ENCODE assay signal across 17 mouse cellular contexts in the genomic region with DNA sequence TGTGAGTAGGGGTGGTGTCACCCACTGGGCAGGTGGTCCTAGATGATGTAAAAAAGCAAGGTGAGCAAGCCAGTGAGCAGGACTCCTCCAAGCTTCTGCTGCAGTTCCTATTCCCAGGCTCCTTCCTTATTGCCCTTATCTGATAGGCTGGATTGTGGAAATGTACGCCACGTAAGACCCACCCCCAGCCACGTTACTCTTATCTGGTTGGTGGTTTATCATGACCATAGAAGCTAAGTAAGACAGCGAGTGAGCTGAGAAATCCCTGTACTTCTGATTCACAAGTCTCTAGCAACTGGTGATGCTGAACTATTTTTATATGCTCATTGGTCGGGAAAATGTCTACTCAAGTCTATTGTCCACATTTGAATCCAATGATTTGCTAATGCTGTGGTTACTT. TPM values are rescaled to one million over a fixed set of nuclear protein-coding genes. Genes with fewer than 3 reads are reported as not detected.
A peak's percentile ranks its signal among the peaks of the same experiment; 100 is the strongest.
DNase-seq lines count a peak whose midpoint lies in the region; ATAC-seq and TF ChIP-seq lines count a peak whose summit lies in the region.
"Had no signal": no experiment of that assay in that cellular context is flagged by ENCODE, and none has a peak within 500 bp of the region (broad histone marks: within the 10 kb centered on the region; RNA-seq: fewer than 3 reads in every experiment).

No protein-coding gene starts in this region.

- no peak overlapping the region for H3K4me3 ChIP-seq in midbrain, embryonic 14.5 days (replicated peaks; ENCODE audit: low read depth, low read length)
- H3K4me3 ChIP-seq in midbrain, embryonic 13.5 days (replicated peaks): no peak overlapping the region
- no peak overlapping the region for H3K4me3 ChIP-seq in intestine, embryonic 16.5 days (ENCODE audit: low read length)
- H3K4me3 ChIP-seq in cerebellum, adult 2 months (replicated peaks; ENCODE audit: insufficient read depth, low read depth, low read length): no peak overlapping the region
- H3K4me3 ChIP-seq: forebrain, embryonic 15.5 days; hindbrain, embryonic 15.5 days; limb, embryonic 12.5 days; neural tube, embryonic 15.5 days had no signal

- no peak overlapping the region for H3K27ac ChIP-seq in midbrain, embryonic 14.5 days (replicated peaks; ENCODE audit: low read depth, low read length)
- H3K27ac ChIP-seq in midbrain, embryonic 13.5 days: no peak overlapping the region
- H3K27ac ChIP-seq in intestine, embryonic 16.5 days (ENCODE audit: low read length): peak overlapping the region; percentile 81
- no peak overlapping the region for H3K27ac ChIP-seq in cerebellum, adult 2 months (ENCODE audit: insufficient read depth, low read length)
- H3K27ac ChIP-seq: forebrain, embryonic 15.5 days; hindbrain, embryonic 15.5 days; limb, embryonic 12.5 days; neural tube, embryonic 15.5 days had no signal

- WGBS in midbrain, embryonic 14.5 days: 80% methylated on average over 5 of the region's 5 CpGs
- 82% methylated on average over 5 of the region's 5 CpGs for WGBS in midbrain, embryonic 13.5 days
- WGBS in intestine, embryonic 16.5 days: 44% methylated on average over 5 of the region's 5 CpGs
- 84% methylated on average over 5 of the region's 5 CpGs for WGBS in cerebellum, adult 2 months

- H3K36me3 ChIP-seq in midbrain, embryonic 14.5 days (ENCODE audit: control insufficient read depth, insufficient read depth, low read length): no peaks in the 10 kb centered on the region
- H3K36me3 ChIP-seq in midbrain, embryonic 13.5 days: no peaks in the 10 kb centered on the region
- H3K36me3 ChIP-seq in intestine, embryonic 16.5 days (ENCODE audit: control insufficient read depth, insufficient read depth, low read length): no peaks in the 10 kb centered on the region
- H3K36me3 ChIP-seq: forebrain, embryonic 15.5 days; hindbrain, embryonic 15.5 days; limb, embryonic 12.5 days; neural tube, embryonic 15.5 days had no signal

- no peak overlapping the region for H3K4me2 ChIP-seq in midbrain, embryonic 14.5 days (ENCODE audit: low read length)
- no peak overlapping the region for H3K4me2 ChIP-seq in midbrain, embryonic 13.5 days (replicated peaks)
- H3K4me2 ChIP-seq in intestine, embryonic 16.5 days (ENCODE audit: low read depth, low read length): no peak overlapping the region
- H3K4me2 ChIP-seq: forebrain, embryonic 15.5 days; hindbrain, embryonic 15.5 days; limb, embryonic 12.5 days; neural tube, embryonic 15.5 days had no signal

- H3K9ac ChIP-seq in midbrain, embryonic 14.5 days (replicated peaks; ENCODE audit: low read length): no peak overlapping the region
- no peak overlapping the region for H3K9ac ChIP-seq in midbrain, embryonic 13.5 days (replicated peaks)
- H3K9ac ChIP-seq in intestine, embryonic 16.5 days (ENCODE audit: low read depth, low read length): no peak overlapping the region
- H3K9ac ChIP-seq: forebrain, embryonic 15.5 days; hindbrain, embryonic 15.5 days; limb, embryonic 12.5 days; neural tube, embryonic 15.5 days had no signal

- TF ChIP-seq CTCF in cerebellum, adult 2 months (IDR thresholded peaks at IDR 0.05; ENCODE audit: borderline replicate concordance, insufficient read depth, low read depth, low read length): no peak

- TF ChIP-seq POLR2A in cerebellum, adult 2 months (IDR thresholded peaks at IDR 0.05; ENCODE audit: borderline replicate concordance, insufficient read depth, low read length): no peak

- no peaks in the 10 kb centered on the region for H3K9me3 ChIP-seq in midbrain, embryonic 14.5 days (ENCODE audit: control insufficient read depth, low read length)
- no peaks in the 10 kb centered on the region for H3K9me3 ChIP-seq in midbrain, embryonic 13.5 days
- no peaks in the 10 kb centered on the region for H3K9me3 ChIP-seq in intestine, embryonic 16.5 days (ENCODE audit: control insufficient read depth, low read length)
- H3K9me3 ChIP-seq: forebrain, embryonic 15.5 days; hindbrain, embryonic 15.5 days; limb, embryonic 12.5 days; neural tube, embryonic 15.5 days had no signal

- H3K4me1 ChIP-seq in midbrain, embryonic 14.5 days (ENCODE audit: control insufficient read depth, insufficient read depth, low read length): no peaks in the 10 kb centered on the region
- no peaks in the 10 kb centered on the region for H3K4me1 ChIP-seq in midbrain, embryonic 13.5 days (replicated peaks)
- H3K4me1 ChIP-seq in intestine, embryonic 16.5 days (ENCODE audit: control insufficient read depth, insufficient read depth, low read length): peaks cover 20% of the 10 kb centered on the region; the same call in 1 of the 2 replicates
- no peaks in the 10 kb centered on the region for H3K4me1 ChIP-seq in cerebellum, adult 2 months (ENCODE audit: control insufficient read depth, insufficient read depth, low read length)
- H3K4me1 ChIP-seq: forebrain, embryonic 15.5 days; hindbrain, embryonic 15.5 days; limb, embryonic 12.5 days; neural tube, embryonic 15.5 days had no signal

- ATAC-seq in frontal cortex, adult (ENCODE audit: low TSS enrichment): peak; percentile 82
- ATAC-seq in midbrain, embryonic 14.5 days (ENCODE audit: low FRiP score, low TSS enrichment): no peak
- no peak for ATAC-seq in midbrain, embryonic 13.5 days
- peak; percentile 77 for ATAC-seq in intestine, embryonic 16.5 days
- ATAC-seq: forebrain, embryonic 15.5 days; Patski had no signal

- no peaks in the 10 kb centered on the region for H3K27me3 ChIP-seq in midbrain, embryonic 14.5 days (ENCODE audit: control insufficient read depth, insufficient read depth, low read length)
- no peaks in the 10 kb centered on the region for H3K27me3 ChIP-seq in midbrain, embryonic 13.5 days
- no peaks in the 10 kb centered on the region for H3K27me3 ChIP-seq in intestine, embryonic 16.5 days (replicated peaks; ENCODE audit: control insufficient read depth, insufficient read depth, low read length)
- no peaks in the 10 kb centered on the region for H3K27me3 ChIP-seq in cerebellum, adult 2 months (ENCODE audit: control insufficient read depth, insufficient read depth, low read length)
- H3K27me3 ChIP-seq: forebrain, embryonic 15.5 days; hindbrain, embryonic 15.5 days; limb, embryonic 12.5 days; neural tube, embryonic 15.5 days; Patski had no signal

- no peak for DNase-seq in frontal cortex, postnatal 14 days (ENCODE audit: low spot score in 2 of 2)
- peak; percentile 7 for DNase-seq in midbrain, embryonic 14.5 days
- DNase-seq in right cerebral cortex, postnatal 25 days: no peak
- DNase-seq in cerebellum, adult 2 months: no peak
- no peak for DNase-seq in kidney, postnatal 25 days
- DNase-seq: B cell, adult 2 months; cerebellum, postnatal 36 days; heart, postnatal 10 days; lung, postnatal 4 days had no signal

RNA-seq across cellular contexts. Expression of a gene that starts 8.3 kb away (rescaled TPM):
- polyA plus RNA-seq in midbrain, embryonic 14.5 days (2014; fragmentation: Nextera tagmentation; extraction: Ambion mirVana): 58.9 and 87.2 TPM in 2 replicates
- 28.7 and 36.2 TPM in 2 replicates for polyA plus RNA-seq in midbrain, embryonic 13.5 days (2015; fragmentation: Nextera tagmentation; extraction: Ambion mirVana)
- polyA plus RNA-seq in intestine, embryonic 16.5 days (2015; fragmentation: Nextera tagmentation; extraction: Ambion mirVana): 327 and 376 TPM in 2 replicates
- polyA plus RNA-seq in cerebellum, adult 2 months (2012; rRNA removed): 323 and 346 TPM in 2 replicates

RNA-seq across cellular contexts. Expression of a gene that starts 18.6 kb away (rescaled TPM):
- 16.0 and 17.5 TPM in 2 replicates for polyA plus RNA-seq in midbrain, embryonic 14.5 days (2014; fragmentation: Nextera tagmentation; extraction: Ambion mirVana)
- 13.8 and 14.2 TPM in 2 replicates for polyA plus RNA-seq in midbrain, embryonic 13.5 days (2015; fragmentation: Nextera tagmentation; extraction: Ambion mirVana)
- 47.9 and 49.2 TPM in 2 replicates for polyA plus RNA-seq in intestine, embryonic 16.5 days (2015; fragmentation: Nextera tagmentation; extraction: Ambion mirVana)
- 11.3 and 11.8 TPM in 2 replicates for polyA plus RNA-seq in cerebellum, adult 2 months (2012; rRNA removed)

RNA-seq across cellular contexts. Expression of a gene that starts 39.8 kb away (rescaled TPM):
- polyA plus RNA-seq in midbrain, embryonic 14.5 days (2014; fragmentation: Nextera tagmentation; extraction: Ambion mirVana): 1.4 and 6.2 TPM in 2 replicates
- polyA plus RNA-seq in midbrain, embryonic 13.5 days (2015; fragmentation: Nextera tagmentation; extraction: Ambion mirVana): 6.0 and 6.2 TPM in 2 replicates
- polyA plus RNA-seq in intestine, embryonic 16.5 days (2015; fragmentation: Nextera tagmentation; extraction: Ambion mirVana): 207 and 212 TPM in 2 replicates
- 3.9 and 5.7 TPM in 2 replicates for polyA plus RNA-seq in cerebellum, adult 2 months (2012; rRNA removed)

RNA-seq across cellular contexts. Expression of a gene that starts 57.0 kb away (rescaled TPM):
- polyA plus RNA-seq in midbrain, embryonic 14.5 days (2014; fragmentation: Nextera tagmentation; extraction: Ambion mirVana): not detected in 2 replicates
- polyA plus RNA-seq in midbrain, embryonic 13.5 days (2015; fragmentation: Nextera tagmentation; extraction: Ambion mirVana): 0.26 TPM in 1 of 2 replicates, not detected in the other
- 160 and 183 TPM in 2 replicates for polyA plus RNA-seq in intestine, embryonic 16.5 days (2015; fragmentation: Nextera tagmentation; extraction: Ambion mirVana)
- not detected in 2 replicates for polyA plus RNA-seq in cerebellum, adult 2 months (2012; rRNA removed)
- polyA plus RNA-seq: forebrain, embryonic 15.5 days; limb, embryonic 12.5 days; neural tube, embryonic 15.5 days; Patski had no signal

Comparison
In these comparisons a context has a peak if more than half of its experiments do, and no peak if none do; other contexts are left out.
1. ATAC-seq: peak in frontal cortex, adult (single experiment) and intestine, embryonic 16.5 days (single experiment); none in midbrain, embryonic 14.5 days (single experiment) and midbrain, embryonic 13.5 days (single experiment).
2. RNA of a gene that starts 39.8 kb away (polyA plus RNA-seq): 207 to 212 TPM in intestine, embryonic 16.5 days; 1.4 to 6.2 TPM in midbrain, embryonic 14.5 days, 6.0 to 6.2 TPM in midbrain, embryonic 13.5 days and 3.9 to 5.7 TPM in cerebellum, adult 2 months; every median in the first group is over 10 times any median in the second.